Mouse (Mus musculus) right cerebral cortex, postnatal 14 days (tissue): ENCODE results near the gene Kif2a.
"Not testable (repeated sequence)": the region's sequence is repeated elsewhere in the genome, so short reads cannot be mapped to it uniquely, and the experiment has no call there.

Source experiments
- DNase-seq: peaks from one replicate; pipeline ENCODE4 v3.0.0; 2022

Kif2a gene

DNA sequence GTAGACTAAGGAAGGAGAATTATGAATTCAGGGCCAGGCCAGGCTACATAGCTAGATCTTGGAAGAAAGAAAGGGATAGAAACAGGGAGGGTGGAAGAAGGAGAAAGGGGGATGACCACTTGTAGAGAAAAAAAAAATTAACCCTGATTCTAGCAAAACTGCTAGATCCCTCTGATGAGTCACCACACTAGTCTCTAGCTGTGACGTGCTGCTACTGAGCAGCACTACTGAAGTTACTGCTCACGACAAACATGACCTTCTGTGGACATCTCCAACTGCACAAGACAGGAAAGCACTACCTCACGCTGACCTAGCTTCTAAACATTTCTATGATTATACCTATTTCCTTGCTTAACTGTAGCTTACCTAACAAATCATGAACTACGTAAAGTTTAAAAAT, 93.6 kb downstream of the Kif2a start:
- DNase-seq = no peak

DNA sequence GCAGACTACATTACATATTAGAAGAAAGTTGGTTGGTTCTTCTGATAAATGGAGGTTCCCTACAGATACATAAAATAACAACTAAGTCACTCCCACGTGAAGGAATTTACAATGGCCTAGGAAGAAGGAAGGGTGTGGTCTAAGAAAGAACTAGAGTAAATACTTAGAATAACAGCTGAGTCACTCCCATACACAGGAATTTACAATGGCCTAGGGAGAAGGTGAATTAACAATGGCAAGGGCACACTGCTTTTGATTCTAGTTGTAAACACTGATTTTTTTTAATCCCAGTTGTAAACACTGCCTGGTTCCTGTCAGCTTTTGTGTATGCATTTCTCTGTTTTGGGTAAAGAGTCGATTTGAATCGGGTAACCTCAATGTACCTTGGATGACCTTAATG, 96.0 kb downstream of the Kif2a start:
- not testable (repeated sequence) for DNase-seq

DNA sequence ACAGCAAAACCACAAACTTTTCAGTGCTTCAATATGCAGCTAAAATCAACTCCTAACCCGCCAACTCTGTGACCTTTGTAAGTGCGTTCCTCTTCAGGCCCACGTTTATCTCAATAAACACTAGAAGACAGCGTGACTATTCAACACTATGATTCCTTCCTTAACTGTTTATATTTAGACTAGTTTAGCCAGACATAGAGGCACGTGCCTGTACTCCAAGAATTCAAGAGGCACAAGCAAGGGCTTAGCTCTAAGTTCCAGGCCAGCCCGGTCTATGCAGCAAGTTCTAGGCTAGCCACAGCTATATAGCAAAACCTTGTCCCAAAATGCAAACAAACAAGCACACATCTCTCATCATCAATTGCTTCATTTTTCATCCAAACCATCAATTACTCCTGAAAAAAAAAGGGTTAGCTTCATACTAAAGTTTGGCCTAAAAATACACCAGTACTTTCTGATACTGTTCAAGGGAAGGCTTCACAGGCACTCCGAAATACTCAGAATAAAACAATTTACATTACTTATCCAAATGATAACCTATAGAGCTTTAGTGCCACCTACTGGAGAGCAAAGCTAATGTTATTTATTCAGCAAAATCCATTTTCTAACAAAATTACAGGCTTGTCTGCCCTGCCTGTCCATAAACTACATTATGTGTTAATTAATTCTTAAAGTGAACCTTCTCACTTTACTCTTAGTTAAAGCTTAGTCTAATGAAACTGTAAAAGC, 103.4 kb downstream of the Kif2a start:
- no peak for DNase-seq

DNA sequence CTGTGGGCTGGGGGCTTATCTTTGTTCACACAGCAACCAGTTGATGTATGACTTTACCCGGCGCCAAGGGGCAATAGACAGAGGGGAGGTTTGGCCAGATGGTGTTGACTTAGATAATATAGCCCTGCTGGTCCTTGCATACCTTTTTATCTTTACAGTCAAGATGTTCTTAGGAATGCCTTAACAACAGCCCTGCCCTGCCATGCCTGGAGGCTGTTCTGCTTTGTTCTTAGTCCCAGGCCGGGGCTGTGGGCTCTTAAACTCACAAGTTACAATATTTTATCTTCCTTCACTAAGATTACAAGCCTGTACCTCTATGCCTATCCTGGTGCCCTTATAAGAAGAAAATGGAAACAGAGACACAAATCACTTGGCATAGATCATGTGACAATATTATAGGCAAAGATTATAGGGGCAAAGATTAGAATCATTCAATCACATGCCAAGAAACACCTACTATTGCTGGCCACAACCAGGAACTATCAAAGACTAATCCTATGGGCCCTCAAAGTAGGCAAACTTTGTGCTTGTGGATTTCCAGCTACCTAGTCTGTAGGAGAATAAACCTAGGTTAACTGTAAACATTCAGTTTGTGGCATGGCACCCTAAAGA, 108.7 kb downstream of the Kif2a start:
- DNase-seq = no peak

DNA sequence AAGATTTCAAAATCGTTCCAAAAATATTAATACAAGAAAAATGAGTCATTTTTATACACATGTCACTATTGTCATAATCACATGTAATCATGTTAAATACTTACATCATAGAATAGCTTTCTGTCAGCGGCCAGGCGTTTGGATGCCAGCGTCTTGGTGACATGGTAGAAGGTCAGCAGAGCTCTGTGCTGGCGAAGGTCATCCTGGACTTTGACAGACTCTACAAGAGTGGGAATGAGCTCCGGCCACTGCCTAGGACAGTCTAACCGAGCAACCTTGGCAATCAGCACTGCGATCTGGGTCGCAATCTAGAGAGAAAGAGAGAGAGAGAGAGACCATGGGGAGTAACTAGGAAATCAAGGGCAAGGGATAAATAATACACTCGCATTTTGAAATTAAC, 111.8 kb downstream of the Kif2a start:
- no peak for DNase-seq
